Comparison of ENCODE assay signal across 8 mouse cellular contexts in the genomic region with DNA sequence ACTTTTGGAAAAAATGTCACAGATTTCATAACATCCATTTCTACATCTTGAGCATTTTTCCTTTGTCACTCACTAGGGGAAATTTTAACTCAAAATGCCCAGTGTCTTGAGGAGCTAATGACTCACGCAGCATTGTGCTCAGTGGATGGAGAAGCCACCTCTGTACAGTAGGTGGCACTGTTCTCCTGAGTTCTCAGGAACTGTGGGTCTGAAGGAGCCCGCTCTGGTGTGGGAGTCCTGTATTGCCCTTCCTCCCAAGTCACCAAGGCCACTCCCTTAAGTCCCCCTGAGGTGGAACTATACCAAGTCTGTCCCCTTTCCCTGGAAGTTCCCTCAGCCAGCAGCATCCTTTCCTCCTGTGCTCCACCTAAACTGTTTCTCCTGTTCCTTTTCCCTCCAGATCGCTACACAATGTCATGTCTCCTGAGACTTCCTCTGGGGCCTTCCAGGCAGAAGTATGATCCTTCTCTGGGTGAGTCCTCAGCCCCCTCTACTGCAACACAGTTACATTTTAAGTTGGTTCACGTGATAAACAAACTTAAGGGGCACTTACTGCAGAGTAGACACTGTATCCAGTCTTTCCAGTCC. TPM values are rescaled to one million over a fixed set of nuclear protein-coding genes. Genes with fewer than 3 reads are reported as not detected.
A peak's percentile ranks its signal among the peaks of the same experiment; 100 is the strongest.
DNase-seq lines count a peak whose midpoint lies in the region; ATAC-seq lines count a peak whose summit lies in the region.

No protein-coding gene starts in this region.

- no peaks in the 10 kb centered on the region for H3K9me3 ChIP-seq in intestine, embryonic 16.5 days (ENCODE audit: control insufficient read depth, low read length)

- no peak overlapping the region for H3K9ac ChIP-seq in intestine, embryonic 16.5 days (ENCODE audit: low read depth, low read length)

- H3K27me3 ChIP-seq in intestine, embryonic 16.5 days (replicated peaks; ENCODE audit: control insufficient read depth, insufficient read depth, low read length): no peaks in the 10 kb centered on the region

- no peak overlapping the region for H3K27ac ChIP-seq in intestine, embryonic 16.5 days (ENCODE audit: low read length)

- H3K4me3 ChIP-seq in intestine, embryonic 16.5 days (ENCODE audit: low read length): no peak overlapping the region

- peak; percentile 92 for ATAC-seq in intestine, embryonic 16.5 days
- ATAC-seq in megakaryocyte progenitor cell, adult 5-6 weeks (replicated peaks; ENCODE audit: poor library complexity): peak; percentile 79

- H3K4me1 ChIP-seq in intestine, embryonic 16.5 days (ENCODE audit: control insufficient read depth, insufficient read depth, low read length): 0 out of 2 replicates have a peak, but pooled peaks cover 2% of the 10 kb centered on the region

- DNase-seq in gastrocnemius, adult 18-20 months (ENCODE audit: low spot score): peak; percentile 59
- no peak for DNase-seq in gastrocnemius, postnatal 25 days
- DNase-seq in cerebellum, postnatal 36 days: peak; percentile 53
- peak; percentile 43 for DNase-seq in gastrocnemius, postnatal 10 days
- DNase-seq in left cerebral cortex, postnatal 25 days (ENCODE audit: low spot score in 2 of 2): peak; percentile 65 to 77
- peak; percentile 64 to 75 for DNase-seq in right cerebral cortex, postnatal 10 days (ENCODE audit: low spot score in 2 of 2)

- intact Hi-C loops in left cerebral cortex, postnatal 25 days (cut with DNase I): loop anchor here (1.0 to 2.0 kb wide), 2 partner anchors 39 to 526 kb away; no protein-coding TSS in a partner anchor

- H3K4me2 ChIP-seq in intestine, embryonic 16.5 days (ENCODE audit: low read depth, low read length): no peak overlapping the region

- WGBS in intestine, embryonic 16.5 days: 24% methylated on average over 4 of the region's 4 CpGs

- H3K36me3 ChIP-seq in intestine, embryonic 16.5 days (ENCODE audit: control insufficient read depth, insufficient read depth, low read length): no peaks in the 10 kb centered on the region

RNA-seq across cellular contexts. Expression of a gene that starts 30.2 kb away (rescaled TPM):
- 1 to 10 TPM; 6.5 to 8.0 TPM for total RNA-seq in gastrocnemius, adult 18-20 months (2021)
- total RNA-seq in gastrocnemius, postnatal 25 days (2021): 10 to 100 TPM in 1 of 2 experiments, 1 to 10 TPM in 1; 7.6 to 11.4 TPM
- 10 to 100 TPM; 31.1 to 39.0 TPM for total RNA-seq in gastrocnemius, postnatal 10 days (2021)
- polyA plus RNA-seq in intestine, embryonic 16.5 days (2015; fragmentation: Nextera tagmentation; extraction: Ambion mirVana): 8.9 and 9.5 TPM in 2 replicates
- 10 to 100 TPM; 50.2 to 54.0 TPM for total RNA-seq in left cerebral cortex, postnatal 25 days (2021)
- total RNA-seq in megakaryocyte progenitor cell, adult 5-6 weeks (2015): 89.3 and 112 TPM in 2 replicates
- 63.1 and 66.4 TPM in 2 replicates for total RNA-seq in megakaryocyte progenitor cell, adult 5-6 weeks (2017)

RNA-seq across cellular contexts. Expression of a gene that starts 34.1 kb away (rescaled TPM):
- total RNA-seq in gastrocnemius, adult 18-20 months (2021): not detected
- not detected for total RNA-seq in gastrocnemius, postnatal 25 days (2021)
- not detected for total RNA-seq in gastrocnemius, postnatal 10 days (2021)
- 0.05 TPM in 1 of 2 replicates, not detected in the other for polyA plus RNA-seq in intestine, embryonic 16.5 days (2015; fragmentation: Nextera tagmentation; extraction: Ambion mirVana)
- not detected for total RNA-seq in left cerebral cortex, postnatal 25 days (2021)
- 0.07 and 0.20 TPM in 2 replicates for total RNA-seq in megakaryocyte progenitor cell, adult 5-6 weeks (2015)
- 0.27 and 0.46 TPM in 2 replicates for total RNA-seq in megakaryocyte progenitor cell, adult 5-6 weeks (2017)

RNA-seq across cellular contexts. Expression of a gene that starts 57.4 kb away (rescaled TPM):
- total RNA-seq in gastrocnemius, adult 18-20 months (2021): 10 to 100 TPM; 11.6 to 14.4 TPM
- 10 to 100 TPM in 1 of 2 experiments, 1 to 10 TPM in 1; 8.7 to 10.6 TPM for total RNA-seq in gastrocnemius, postnatal 25 days (2021)
- total RNA-seq in gastrocnemius, postnatal 10 days (2021): 10 to 100 TPM in 1 of 2 experiments, 1 to 10 TPM in 1; 8.3 to 11.2 TPM
- polyA plus RNA-seq in intestine, embryonic 16.5 days (2015; fragmentation: Nextera tagmentation; extraction: Ambion mirVana): 27.2 and 28.3 TPM in 2 replicates
- total RNA-seq in left cerebral cortex, postnatal 25 days (2021): 1 to 10 TPM; 9.2 to 9.8 TPM
- 43.9 and 46.8 TPM in 2 replicates for total RNA-seq in megakaryocyte progenitor cell, adult 5-6 weeks (2015)
- 36.8 and 39.2 TPM in 2 replicates for total RNA-seq in megakaryocyte progenitor cell, adult 5-6 weeks (2017)
